Mouse (Mus musculus) ES-E14 (cell line): ENCODE data around the gene Smagp.

Experiments
- CHD2 ChIP-seq: IDR thresholded peaks from 2 replicates; pipeline ENCODE4 v1.6.1; 2014; ENCODE audit warnings: mild to moderate bottlenecking, low read depth, low read length, inconsistent platforms
- ZC3H11A ChIP-seq: IDR thresholded peaks from 2 replicates; pipeline ENCODE4 v1.6.1; 2012; ENCODE audit warnings: low read depth, mild to moderate bottlenecking, inconsistent platforms, low read length, borderline replicate concordance
- ZNF384 ChIP-seq: IDR thresholded peaks from 2 replicates; pipeline ENCODE4 v1.6.1; 2012; ENCODE audit warnings: low read depth, low read length, inconsistent platforms

GRCm38 (mm10) chr15:100637661-100638060, 921 bp upstream of the Smagp start:
- no peak for TF ChIP-seq CHD2
- no peak for TF ChIP-seq ZC3H11A
- TF ChIP-seq ZNF384, result no peak
